Mouse (Mus musculus): ENCODE results near the gene Psmc5.

- TF ChIP-seq CTCF (IDR thresholded peaks at IDR 0.05; ENCODE audit: low read depth) (no peak), EP300 (IDR thresholded peaks at IDR 0.05; ENCODE audit: low read depth) (no peak)
These were observed 9.6 kb downstream of the Psmc5 start for GRCm38 (mm10) chr11:106265570-106265969.
